Mouse (Mus musculus): ENCODE results near the gene Ccdc120. TPM values are rescaled to one million over a fixed set of nuclear protein-coding genes. Genes with fewer than 3 reads are reported as not detected.
"Not testable (repeated sequence)": the region's sequence is repeated elsewhere in the genome, so short reads cannot be mapped to it uniquely, and the experiment has no call there.

Gene Ccdc120
- polyA plus RNA-seq, 1 experiment from 2014 or later = 21.5 TPM

GRCm38 (mm10) chrX:7763631-7764393 is 13.1 kb upstream of the Ccdc120 start:
- ATAC-seq (ENCODE audit: low FRiP score, low TSS enrichment) = no peak
- peak; percentile 34 for DNase-seq (ENCODE audit: low spot score)
- 15% methylated on average over 21 of the region's 22 CpGs for WGBS
- Histone ChIP-seq H3K4me1 (replicated peaks; ENCODE audit: control insufficient read depth, insufficient read depth) (no peaks in the 10 kb centered on the region), H3K27me3 (ENCODE audit: control insufficient read depth, insufficient read depth, low read length) (no peaks in the 10 kb centered on the region), H3K9ac (ENCODE audit: low read length) (peak overlapping the region; percentile 71), H3K9me3 (ENCODE audit: control insufficient read depth, low read length) (no peaks in the 10 kb centered on the region), H3K27ac (replicated peaks) (peak overlapping the region; percentile 89; the same call in 1 of the 2 replicates), H3K36me3 (ENCODE audit: control insufficient read depth, insufficient read depth, low read length) (no peaks in the 10 kb centered on the region), H3K4me2 (replicated peaks; ENCODE audit: low read depth) (peak overlapping the region; percentile 61), H3K4me3 (ENCODE audit: low read depth, low read length) (peak overlapping the region; percentile 54)
- TF ChIP-seq CTCF (IDR thresholded peaks at IDR 0.05; ENCODE audit: low read depth) (no peak), EP300 (optimal IDR thresholded peaks at IDR 0.05) (no peak)

- Histone ChIP-seq H3K9me3 (ENCODE audit: control insufficient read depth, low read length) (no peaks in the 10 kb centered on the region), H3K36me3 (ENCODE audit: control insufficient read depth, insufficient read depth, low read length) (no peaks in the 10 kb centered on the region), H3K4me1 (replicated peaks; ENCODE audit: control insufficient read depth, insufficient read depth) (no peaks in the 10 kb centered on the region), H3K9ac (ENCODE audit: low read length) (peak overlapping the region; percentile 71), H3K27me3 (ENCODE audit: control insufficient read depth, insufficient read depth, low read length) (no peaks in the 10 kb centered on the region), H3K4me2 (replicated peaks; ENCODE audit: low read depth) (peak overlapping the region; percentile 61), H3K27ac (replicated peaks) (peak overlapping the region; percentile 89), H3K4me3 (ENCODE audit: low read depth, low read length) (peak overlapping the region; percentile 54)
- TF ChIP-seq EP300 (optimal IDR thresholded peaks at IDR 0.05) (no peak), CTCF (IDR thresholded peaks at IDR 0.05; ENCODE audit: low read depth) (no peak)
- ATAC-seq (ENCODE audit: low FRiP score, low TSS enrichment) (no peak), DNase-seq (ENCODE audit: low spot score) (no peak)
- WGBS = 19% methylated on average over 16 of the region's 21 CpGs
Measured at GRCm38 (mm10) chrX:7762921-7763197, 12.2 kb upstream of the Ccdc120 start.

- 22% methylated on average over 35 of the region's 38 CpGs for WGBS
- ATAC-seq (ENCODE audit: low FRiP score, low TSS enrichment) (peak; percentile 98), DNase-seq (ENCODE audit: low spot score) (peak; percentile 92)
- peak within 1 kb of the TSS; percentile 61 for H3K4me2 ChIP-seq (replicated peaks; ENCODE audit: low read depth)
- peak within 1 kb of the TSS; percentile 54 for H3K4me3 ChIP-seq (ENCODE audit: low read depth, low read length)
- H3K36me3 ChIP-seq (ENCODE audit: control insufficient read depth, insufficient read depth, low read length) = no peaks in the 10 kb centered on the region
- TF ChIP-seq CTCF (IDR thresholded peaks at IDR 0.05; ENCODE audit: low read depth) (0 out of 2 replicates have a peak, but pooled peaks have one; percentile 4), EP300 (optimal IDR thresholded peaks at IDR 0.05) (no peak)
- peak within 1 kb of the TSS; percentile 89 for H3K27ac ChIP-seq (replicated peaks)
- H3K9ac ChIP-seq (ENCODE audit: low read length) = peak within 1 kb of the TSS; percentile 71
- no peaks in the 10 kb centered on the region for H3K9me3 ChIP-seq (ENCODE audit: control insufficient read depth, low read length)
- H3K27me3 ChIP-seq (ENCODE audit: control insufficient read depth, insufficient read depth, low read length) = no peaks in the 10 kb centered on the region
- no peaks in the 10 kb centered on the region for H3K4me1 ChIP-seq (replicated peaks; ENCODE audit: control insufficient read depth, insufficient read depth)
Measured at GRCm38 (mm10) chrX:7762137-7762920, 11.6 kb upstream of the Ccdc120 start, which contains the start of gene Tfe3. Tfe3 (plus strand) TSS chrX:7762560.

DNA sequence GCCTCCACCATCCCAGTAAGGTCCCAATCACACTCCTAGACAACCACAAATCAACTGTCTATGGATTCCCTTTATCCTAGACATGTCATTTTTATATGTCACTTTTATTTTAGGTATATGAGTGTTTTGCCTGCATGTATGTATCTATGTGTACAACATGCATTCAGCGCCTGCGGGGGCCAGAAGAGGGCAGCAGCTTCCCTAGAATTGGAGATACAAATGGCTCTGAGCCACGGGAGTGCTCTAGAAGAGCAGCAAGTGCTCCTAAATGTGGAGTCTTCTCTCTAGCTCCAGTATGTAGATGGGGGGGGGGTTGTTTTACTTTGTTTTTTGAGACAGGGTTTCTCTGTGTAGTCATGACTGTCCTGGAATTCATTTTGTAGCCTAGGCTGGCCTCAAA is 2.9 kb upstream of the Ccdc120 start:
- ATAC-seq (ENCODE audit: low FRiP score, low TSS enrichment) = 0 out of 2 replicates have a peak, but pooled peaks have one; percentile 51
- 13% methylated on average over 3 of the region's 3 CpGs for WGBS
- H3K9me3 ChIP-seq (ENCODE audit: control insufficient read depth, low read length); H3K4me1 ChIP-seq (replicated peaks; ENCODE audit: control insufficient read depth, insufficient read depth); H3K27me3 ChIP-seq (ENCODE audit: control insufficient read depth, insufficient read depth, low read length); H3K36me3 ChIP-seq (ENCODE audit: control insufficient read depth, insufficient read depth, low read length); H3K4me3 ChIP-seq (ENCODE audit: low read depth, low read length); H3K27ac ChIP-seq (replicated peaks); H3K9ac ChIP-seq (ENCODE audit: low read length); H3K4me2 ChIP-seq (replicated peaks; ENCODE audit: low read depth): not testable (repeated sequence)
- peak; percentile 12 for DNase-seq (ENCODE audit: low spot score)
- peak; percentile 59 for TF ChIP-seq CTCF (IDR thresholded peaks at IDR 0.05; ENCODE audit: low read depth)

DNA sequence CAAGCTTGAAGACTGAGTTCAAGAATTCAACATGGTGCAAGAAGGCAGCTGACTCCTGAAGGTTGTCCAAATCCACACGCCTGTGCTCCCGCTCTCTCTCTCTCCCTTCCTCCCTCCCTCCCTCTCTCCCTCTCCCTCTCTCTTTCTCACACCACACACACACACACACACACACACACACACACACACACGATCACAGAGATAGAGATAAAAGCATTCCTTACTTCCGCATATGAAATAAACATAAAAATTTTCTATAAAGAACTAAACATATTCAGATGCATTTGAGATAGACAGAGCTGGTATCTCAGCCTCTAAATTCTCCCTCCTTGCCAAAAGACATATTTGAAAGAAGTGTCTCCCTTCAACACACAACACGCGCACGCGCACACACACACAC is 5.3 kb downstream of the Ccdc120 start:
- 80% methylated on average over 8 of the region's 8 CpGs for WGBS
- no peak for ATAC-seq (ENCODE audit: low FRiP score, low TSS enrichment)

GRCm38 (mm10) chrX:7744940-7745339 is 5.8 kb downstream of the Ccdc120 start:
- ATAC-seq (ENCODE audit: low FRiP score, low TSS enrichment) = no peak
- Histone ChIP-seq H3K9ac (ENCODE audit: low read length) (no peak overlapping the region), H3K27me3 (ENCODE audit: control insufficient read depth, insufficient read depth, low read length) (no peaks in the 10 kb centered on the region), H3K4me3 (ENCODE audit: low read depth, low read length) (no peak overlapping the region), H3K4me2 (replicated peaks; ENCODE audit: low read depth) (no peak overlapping the region), H3K27ac (replicated peaks) (no peak overlapping the region), H3K36me3 (ENCODE audit: control insufficient read depth, insufficient read depth, low read length) (no peaks in the 10 kb centered on the region), H3K4me1 (replicated peaks; ENCODE audit: control insufficient read depth, insufficient read depth) (no peaks in the 10 kb centered on the region), H3K9me3 (ENCODE audit: control insufficient read depth, low read length) (no peaks in the 10 kb centered on the region)
- 53% methylated on average over 1 of the region's 1 CpGs for WGBS
- DNase-seq (ENCODE audit: low spot score) = no peak
- TF ChIP-seq CTCF (IDR thresholded peaks at IDR 0.05; ENCODE audit: low read depth) = no peak
- no peak for TF ChIP-seq EP300 (optimal IDR thresholded peaks at IDR 0.05)

More for the DNA sequence above, 5.3 kb downstream of the Ccdc120 start:
- H3K9ac ChIP-seq (ENCODE audit: low read length) = no peak overlapping the region
- no peaks in the 10 kb centered on the region for H3K4me1 ChIP-seq (replicated peaks; ENCODE audit: control insufficient read depth, insufficient read depth)
- H3K9me3 ChIP-seq (ENCODE audit: control insufficient read depth, low read length) = no peaks in the 10 kb centered on the region
- DNase-seq (ENCODE audit: low spot score) = no peak
- H3K27ac ChIP-seq (replicated peaks) = no peak overlapping the region
- no peaks in the 10 kb centered on the region for H3K36me3 ChIP-seq (ENCODE audit: control insufficient read depth, insufficient read depth, low read length)
- H3K4me3 ChIP-seq (ENCODE audit: low read depth, low read length) = no peak overlapping the region
- H3K4me2 ChIP-seq (replicated peaks; ENCODE audit: low read depth) = no peak overlapping the region
- no peak for TF ChIP-seq CTCF (IDR thresholded peaks at IDR 0.05; ENCODE audit: low read depth)
- TF ChIP-seq EP300 (optimal IDR thresholded peaks at IDR 0.05) = no peak
- no peaks in the 10 kb centered on the region for H3K27me3 ChIP-seq (ENCODE audit: control insufficient read depth, insufficient read depth, low read length)

All from stomach, postnatal 0 days (tissue).